Mouse (Mus musculus) adrenal gland, postnatal 25 days (tissue): ENCODE measurements at regions not wholly inside any gene's neighbourhood (a gene's known extent, or its start where the extent isn't known, plus 50 kb on each side); places are given as distances from the start of the nearest gene placed in this dataset.

ENCODE experiments used
- DNase-seq: peaks from one replicate; pipeline ENCODE4 v3.0.0; 2021; ENCODE audit warnings: mixed read lengths

DNA sequence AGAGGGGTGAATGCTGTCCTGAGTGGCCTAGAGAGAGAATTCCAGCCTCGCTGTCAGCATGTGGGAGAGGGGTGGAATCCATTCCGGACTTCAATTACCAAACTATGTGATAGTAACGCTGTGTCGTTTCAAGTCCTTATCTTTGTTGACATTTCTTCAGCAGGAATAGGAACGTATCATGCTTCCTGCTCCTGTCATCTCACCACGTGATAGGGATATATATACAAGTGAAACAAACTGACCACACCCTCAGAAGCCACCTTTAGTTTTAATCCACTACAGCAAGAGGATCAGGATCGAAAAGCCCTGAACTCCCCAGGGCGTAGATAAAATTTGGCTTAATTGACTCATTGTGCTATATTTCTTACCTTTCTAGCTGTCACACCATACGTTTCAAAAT, 431.6 kb downstream of the Ttll7 start:
- no peak for DNase-seq

- no peak for DNase-seq
Measured at GRCm38 (mm10) chr3:147284357-147284756, 432.2 kb downstream of the Ttll7 start.

DNA sequence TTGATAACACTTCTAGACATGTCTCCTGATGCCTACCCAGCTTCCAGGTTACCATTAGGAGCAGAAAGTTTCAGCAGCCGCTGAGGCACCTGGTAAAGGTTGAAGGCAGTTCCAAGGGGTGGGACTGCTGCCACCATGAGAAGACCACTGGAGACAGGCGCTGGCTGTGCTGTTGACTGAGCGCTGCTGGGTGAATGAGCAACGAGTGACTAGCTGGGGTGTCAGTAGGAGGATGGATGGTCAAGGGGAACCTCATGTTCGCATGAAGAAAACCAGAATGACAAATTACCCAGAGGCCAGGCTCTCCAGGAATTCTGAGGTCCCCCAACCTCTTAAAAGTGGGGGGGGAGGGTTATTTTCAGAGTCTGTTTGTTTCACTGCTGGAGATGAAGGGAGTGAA, 433.3 kb downstream of the Ttll7 start:
- DNase-seq, result no peak

DNA sequence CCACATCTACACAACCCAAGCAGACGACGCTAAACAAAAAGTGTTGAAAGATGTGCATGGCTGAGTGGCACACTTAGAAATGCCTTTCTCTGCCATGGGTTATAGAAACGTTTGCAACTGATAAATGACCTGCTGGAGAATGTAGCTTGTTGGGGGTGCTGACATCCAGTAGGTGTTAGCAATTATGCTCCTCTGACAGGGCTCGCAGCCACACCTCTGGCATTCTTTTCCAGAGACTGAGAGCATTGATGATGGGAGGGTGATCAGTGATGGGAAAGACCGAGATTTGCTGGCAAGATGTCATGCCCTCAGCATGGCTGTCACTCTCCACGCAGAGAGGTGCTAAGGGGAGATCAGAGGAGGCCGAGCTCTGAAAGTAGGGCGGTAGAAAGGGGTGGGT, 435.3 kb downstream of the Ttll7 start:
- no peak for DNase-seq

GRCm38 (mm10) chr3:147291696-147292327, 439.6 kb downstream of the Ttll7 start:
- DNase-seq, result no peak

DNA sequence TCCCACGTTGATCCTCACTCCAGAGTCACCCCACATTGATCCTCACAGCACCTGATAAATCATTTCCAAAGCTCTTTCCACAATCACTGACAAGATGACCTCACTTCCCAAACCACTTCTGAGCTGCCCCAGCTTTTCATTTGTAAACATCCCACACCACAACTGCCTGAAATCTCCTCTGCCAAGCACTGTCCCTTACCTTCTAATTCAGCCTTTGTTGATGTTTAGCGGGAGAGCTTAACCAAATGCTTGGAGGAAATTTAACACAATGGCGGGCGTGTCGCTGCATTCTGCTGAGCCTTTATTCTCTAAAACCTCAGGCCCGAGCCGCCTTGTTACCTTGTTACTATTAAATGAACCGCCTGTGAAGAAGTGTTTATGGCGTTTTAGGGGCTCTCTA, 445.9 kb downstream of the Ttll7 start:
- DNase-seq, result no peak

DNA sequence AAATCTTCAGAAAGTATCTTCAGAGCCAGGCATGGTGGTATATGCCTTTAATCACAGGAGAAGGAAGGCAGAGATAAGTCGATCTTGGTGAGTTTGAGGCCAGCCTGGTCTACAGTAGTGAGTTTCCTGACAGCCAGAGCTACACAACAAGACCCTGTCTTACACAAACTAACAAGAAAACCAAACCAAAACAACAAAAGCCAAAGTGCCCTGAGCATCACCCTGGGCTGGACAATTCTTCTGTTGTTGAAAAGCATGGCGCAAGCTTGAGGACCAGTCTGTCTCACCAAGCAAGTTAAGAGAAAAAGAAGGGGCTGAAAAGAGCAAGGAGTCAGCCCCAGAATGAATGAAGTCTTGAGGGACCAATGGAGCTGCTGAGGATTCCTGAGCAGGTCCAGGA, 473.4 kb downstream of the Ttll7 start:
- DNase-seq, result no peak

DNA sequence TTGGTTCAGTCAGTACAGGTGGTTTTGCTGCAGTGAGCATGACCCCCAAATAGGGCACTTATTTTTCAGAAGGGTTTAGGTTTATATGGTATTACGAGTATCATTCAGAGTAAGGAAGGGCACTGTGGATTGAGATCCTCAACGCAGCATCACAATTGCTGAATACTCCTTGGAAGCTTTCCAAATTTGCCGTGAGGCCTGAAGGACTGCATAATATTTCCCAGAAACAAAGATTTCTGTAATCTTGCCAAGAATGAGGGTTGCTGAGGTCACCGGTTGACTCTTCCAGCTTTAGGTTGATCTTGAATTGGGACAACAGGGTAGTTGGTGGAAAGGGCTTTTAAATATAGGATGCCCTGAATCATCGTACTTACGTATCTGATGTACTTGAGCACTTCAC, 482.1 kb downstream of the Ttll7 start:
- DNase-seq, result no peak

- no peak for DNase-seq
Measured at GRCm38 (mm10) chr3:147335286-147335685, 483.1 kb downstream of the Ttll7 start.

DNA sequence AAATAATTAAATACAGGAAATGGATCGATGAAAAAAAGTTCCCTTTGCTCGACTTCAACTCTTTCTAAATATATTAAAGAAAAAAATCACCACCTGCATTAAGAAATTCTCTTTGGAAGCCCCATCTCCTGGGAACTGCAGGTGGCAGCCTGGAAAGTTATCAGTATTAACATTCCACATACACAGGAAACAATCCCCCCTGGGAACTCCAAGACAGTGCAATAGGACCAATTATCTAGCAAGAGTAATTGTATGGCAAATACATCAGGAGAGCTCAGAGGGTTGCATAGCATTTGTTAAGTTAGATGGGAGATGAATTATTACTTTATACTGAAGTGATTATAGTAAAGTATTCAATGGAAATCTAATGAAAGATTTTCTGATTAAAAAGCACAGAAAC, 487.3 kb downstream of the Ttll7 start:
- no peak for DNase-seq

GRCm38 (mm10) chr3:147347278-147348039, 495.3 kb downstream of the Ttll7 start:
- no peak for DNase-seq

- DNase-seq, result no peak
Measured at GRCm38 (mm10) chr3:147387077-147387476, 534.9 kb downstream of the Ttll7 start.

- no peak for DNase-seq
Measured at GRCm38 (mm10) chr3:147398298-147398697, 546.1 kb downstream of the Ttll7 start.

DNA sequence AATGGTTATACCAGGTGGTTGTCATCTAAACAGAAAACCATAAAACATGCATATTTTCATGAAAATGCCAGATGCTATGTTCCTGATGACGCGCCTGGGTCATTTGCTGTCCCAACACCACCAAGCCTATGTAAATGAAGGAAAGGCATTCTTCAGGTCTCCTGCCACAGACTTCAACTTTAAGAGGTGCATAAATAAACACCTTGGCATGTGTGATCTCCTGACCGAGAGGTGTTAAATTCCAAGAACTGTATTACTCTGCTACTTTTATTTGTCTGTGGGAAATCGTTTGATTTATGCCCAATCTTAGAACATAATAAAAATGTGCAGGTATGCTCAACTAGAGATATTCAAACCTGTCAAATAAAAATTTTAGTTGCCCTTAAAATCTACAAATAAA, 560.1 kb downstream of the Ttll7 start:
- no peak for DNase-seq

DNA sequence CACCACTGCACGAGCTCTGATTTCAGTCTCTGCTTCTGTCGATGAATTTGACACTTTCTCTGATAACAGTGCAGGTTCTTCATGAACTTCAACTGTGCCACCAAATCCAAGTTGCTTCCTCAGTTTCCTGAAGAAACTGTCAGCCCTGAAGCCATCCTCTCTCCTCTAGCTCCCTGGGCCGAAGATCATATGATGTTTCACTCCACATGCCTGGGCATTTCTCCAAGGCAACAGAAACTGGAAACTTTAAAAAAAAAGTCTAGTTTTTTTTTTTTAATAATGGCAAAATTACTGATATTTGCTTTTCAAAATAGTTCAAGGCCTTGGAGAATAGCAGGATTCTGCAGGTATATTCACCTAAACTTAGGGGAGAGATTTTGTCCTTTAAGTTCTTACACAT, 564.8 kb downstream of the Ttll7 start:
- DNase-seq, result no peak

GRCm38 (mm10) chr3:147419129-147419528, 567.0 kb downstream of the Ttll7 start:
- no peak for DNase-seq

- DNase-seq, result no peak
Measured at GRCm38 (mm10) chr3:147422196-147422595, 570.0 kb downstream of the Ttll7 start.

- DNase-seq, result no peak
Measured at GRCm38 (mm10) chr3:147423895-147424575, 571.9 kb downstream of the Ttll7 start.

DNA sequence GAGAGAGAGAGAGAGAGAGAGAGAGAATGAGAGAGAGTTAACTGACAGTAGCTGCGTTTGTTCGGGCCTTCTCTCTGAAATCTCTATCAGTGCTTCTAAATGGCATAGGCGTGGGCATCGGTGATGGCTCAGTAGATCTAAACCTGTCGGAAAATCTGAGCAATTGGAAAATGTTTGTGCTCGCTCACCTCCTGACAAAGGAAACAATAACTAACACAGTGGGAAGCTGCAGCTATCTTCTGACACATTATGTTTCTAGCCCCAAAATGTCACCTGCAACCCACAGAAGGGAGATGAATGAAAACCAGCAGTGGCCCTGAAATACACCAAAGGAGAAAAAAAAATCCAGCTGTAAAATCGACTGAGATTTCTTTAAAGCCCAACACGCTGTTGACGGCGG, 576.7 kb downstream of the Ttll7 start:
- DNase-seq, result no peak

GRCm38 (mm10) chr3:147442925-147443690, 590.9 kb downstream of the Ttll7 start:
- DNase-seq, result no peak

DNA sequence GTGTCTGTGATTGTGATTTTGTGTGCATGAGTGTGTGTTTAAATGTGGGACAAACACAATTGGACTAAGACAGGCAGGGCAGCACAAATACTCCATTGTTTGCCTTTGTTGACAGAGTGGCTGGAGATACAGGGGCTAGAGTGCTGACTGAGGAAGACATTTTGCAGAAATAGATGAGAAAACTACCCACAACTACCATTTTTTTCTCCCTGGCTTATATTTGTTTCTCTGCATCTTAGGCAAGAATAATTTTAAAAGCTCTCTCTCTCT, 591.5 kb downstream of the Ttll7 start:
- no peak for DNase-seq

DNA sequence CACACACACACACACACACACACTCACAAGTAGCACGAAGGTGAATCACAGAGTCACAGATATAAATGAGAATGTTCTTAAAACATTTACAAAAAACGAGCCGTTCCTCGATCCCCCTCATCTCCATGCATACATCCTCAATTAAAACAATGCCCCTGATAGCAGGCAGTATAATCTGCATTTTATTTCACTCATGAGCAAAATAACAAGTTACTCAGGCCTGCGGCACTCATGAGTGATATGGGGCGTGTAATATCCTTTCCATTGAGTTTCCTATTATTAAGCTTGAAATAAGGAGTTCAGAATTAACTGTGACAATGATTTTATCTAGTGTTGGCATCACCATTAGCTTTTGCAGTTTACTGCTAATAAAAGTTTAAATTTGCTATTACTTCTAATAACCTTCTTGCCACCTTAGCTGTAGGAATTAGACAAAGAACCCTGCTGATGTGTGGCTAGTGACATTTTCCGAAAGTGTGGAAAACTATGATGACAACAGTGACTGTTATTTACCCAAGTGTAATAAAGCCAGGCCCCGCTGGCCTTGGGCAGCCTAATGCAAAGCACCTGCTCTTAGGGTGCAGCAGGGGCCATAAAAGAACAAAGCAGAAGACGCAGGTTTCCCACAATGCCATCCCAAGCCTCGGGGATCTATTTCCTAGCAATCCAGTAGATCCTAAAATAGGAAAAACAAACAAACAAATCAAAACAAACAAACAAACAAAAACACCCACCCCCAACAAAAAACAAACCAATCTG, 592.0 kb downstream of the Ttll7 start:
- no peak for DNase-seq
